Mouse (Mus musculus): ENCODE data around the gene Fam221b. TPM values are rescaled to one million over a fixed set of nuclear protein-coding genes. Genes with fewer than 3 reads are reported as not detected.

The Fam221b gene
- polyA plus RNA-seq, 1 experiment from 2014 or later, result 4.6 TPM

GRCm38 (mm10) chr4:43679416-43680043 lies 10.6 kb upstream of the Fam221b start:
- no peak overlapping the region for H3K27ac ChIP-seq
- H3K36me3 ChIP-seq (ENCODE audit: inconsistent target), result no peaks in the 10 kb centered on the region
- no peaks in the 10 kb centered on the region for H3K79me2 ChIP-seq (ENCODE audit: inconsistent target)
- H3K4me3 ChIP-seq (ENCODE audit: inconsistent target), result no peak overlapping the region
- WGBS (ENCODE audit: missing documents), result 94% methylated on average over 7 of the region's 7 CpGs

- 89% methylated on average over 6 of the region's 6 CpGs for WGBS (ENCODE audit: missing documents)
Observed at GRCm38 (mm10) chr4:43678541-43678940, 9.6 kb upstream of the Fam221b start.

GRCm38 (mm10) chr4:43675608-43676007 lies 6.7 kb upstream of the Fam221b start:
- Histone ChIP-seq H3K27ac (no peak overlapping the region), H3K36me3 (ENCODE audit: inconsistent target) (no peaks in the 10 kb centered on the region), H3K4me3 (ENCODE audit: inconsistent target) (no peak overlapping the region), H3K79me2 (ENCODE audit: inconsistent target) (no peaks in the 10 kb centered on the region)
- WGBS (ENCODE audit: missing documents), result 94% methylated on average over 4 of the region's 4 CpGs

More at GRCm38 (mm10) chr4:43678541-43678940, 9.6 kb upstream of the Fam221b start:
- H3K4me3 ChIP-seq (ENCODE audit: inconsistent target), result no peak overlapping the region
- no peak overlapping the region for H3K27ac ChIP-seq
- no peaks in the 10 kb centered on the region for H3K79me2 ChIP-seq (ENCODE audit: inconsistent target)
- no peaks in the 10 kb centered on the region for H3K36me3 ChIP-seq (ENCODE audit: inconsistent target)

- 89% methylated on average over 5 of the region's 5 CpGs for WGBS (ENCODE audit: missing documents)
- H3K4me3 ChIP-seq (ENCODE audit: inconsistent target), result no peak overlapping the region
- H3K79me2 ChIP-seq (ENCODE audit: inconsistent target), result no peaks in the 10 kb centered on the region
Observed at GRCm38 (mm10) chr4:43674974-43675373, 6.0 kb upstream of the Fam221b start.

GRCm38 (mm10) chr4:43673703-43674102 lies 4.8 kb upstream of the Fam221b start:
- Histone ChIP-seq H3K4me3 (ENCODE audit: inconsistent target) (no peak overlapping the region), H3K79me2 (ENCODE audit: inconsistent target) (no peaks in the 10 kb centered on the region), H3K36me3 (ENCODE audit: inconsistent target) (no peaks in the 10 kb centered on the region), H3K27ac (no peak overlapping the region)
- 91% methylated on average over 8 of the region's 8 CpGs for WGBS (ENCODE audit: missing documents)

More at GRCm38 (mm10) chr4:43674974-43675373, 6.0 kb upstream of the Fam221b start:
- no peak overlapping the region for H3K27ac ChIP-seq
- no peaks in the 10 kb centered on the region for H3K36me3 ChIP-seq (ENCODE audit: inconsistent target)

GRCm38 (mm10) chr4:43672070-43672469 lies 3.1 kb upstream of the Fam221b start:
- Histone ChIP-seq H3K4me3 (ENCODE audit: inconsistent target) (no peak overlapping the region), H3K79me2 (ENCODE audit: inconsistent target) (no peaks in the 10 kb centered on the region), H3K27ac (no peak overlapping the region), H3K36me3 (ENCODE audit: inconsistent target) (no peaks in the 10 kb centered on the region)
- WGBS (ENCODE audit: missing documents), result 33% methylated on average over 2 of the region's 2 CpGs

GRCm38 (mm10) chr4:43669428-43669794 lies 466 bp upstream of the Fam221b start:
- Histone ChIP-seq H3K36me3 (ENCODE audit: inconsistent target) (no peaks in the 10 kb centered on the region), H3K27ac (no peak overlapping the region), H3K4me3 (ENCODE audit: inconsistent target) (peak overlapping the region; percentile 19; the same call in 1 of the 2 replicates), H3K79me2 (ENCODE audit: inconsistent target) (no peaks in the 10 kb centered on the region)
- WGBS (ENCODE audit: missing documents), result 1% methylated on average over 25 of the region's 25 CpGs

GRCm38 (mm10) chr4:43666412-43666811 lies 2.5 kb downstream of the Fam221b start:
- no peaks in the 10 kb centered on the region for H3K36me3 ChIP-seq (ENCODE audit: inconsistent target)
- 24% methylated on average over 4 of the region's 4 CpGs for WGBS (ENCODE audit: missing documents)
- H3K4me3 ChIP-seq (ENCODE audit: inconsistent target), result no peak overlapping the region
- H3K27ac ChIP-seq, result no peak overlapping the region
- no peaks in the 10 kb centered on the region for H3K79me2 ChIP-seq (ENCODE audit: inconsistent target)

- no peaks in the 10 kb centered on the region for H3K79me2 ChIP-seq (ENCODE audit: inconsistent target)
- WGBS (ENCODE audit: missing documents), result 66% methylated on average over 4 of the region's 4 CpGs
- no peak overlapping the region for H3K27ac ChIP-seq
- peak overlapping the region; percentile 64; the same call in 1 of the 2 replicates for H3K4me3 ChIP-seq (ENCODE audit: inconsistent target)
- H3K36me3 ChIP-seq (ENCODE audit: inconsistent target), result no peaks in the 10 kb centered on the region
Observed at GRCm38 (mm10) chr4:43657146-43657545, 11.8 kb downstream of the Fam221b start.

GRCm38 (mm10) chr4:43656339-43657109 lies 12.4 kb downstream of the Fam221b start, which contains the start of gene Hint2:
TSS of gene Hint2 (minus strand) at chr4:43656466.
- H3K4me3 ChIP-seq (ENCODE audit: inconsistent target), result peak within 1 kb of the TSS; percentile 64
- H3K27ac ChIP-seq, result no peak within 1 kb of the TSS
- no peaks in the 10 kb centered on the region for H3K79me2 ChIP-seq (ENCODE audit: inconsistent target)
- 1% methylated on average over 34 of the region's 34 CpGs for WGBS (ENCODE audit: missing documents)
- H3K36me3 ChIP-seq (ENCODE audit: inconsistent target), result no peaks in the 10 kb centered on the region

GRCm38 (mm10) chr4:43655656-43656338 lies 13.1 kb downstream of the Fam221b start:
- Histone ChIP-seq H3K36me3 (ENCODE audit: inconsistent target) (no peaks in the 10 kb centered on the region), H3K4me3 (ENCODE audit: inconsistent target) (peak overlapping the region; percentile 64), H3K79me2 (ENCODE audit: inconsistent target) (no peaks in the 10 kb centered on the region), H3K27ac (no peak overlapping the region)
- 10% methylated on average over 34 of the region's 34 CpGs for WGBS (ENCODE audit: missing documents)

- no peaks in the 10 kb centered on the region for H3K36me3 ChIP-seq (ENCODE audit: inconsistent target)
- no peak within 1 kb of the TSS for H3K27ac ChIP-seq
- H3K79me2 ChIP-seq (ENCODE audit: inconsistent target), result no peaks in the 10 kb centered on the region
- WGBS (ENCODE audit: missing documents), result 40% methylated on average over 24 of the region's 24 CpGs
- H3K4me3 ChIP-seq (ENCODE audit: inconsistent target), result no peak within 1 kb of the TSS
Observed at GRCm38 (mm10) chr4:43653161-43654015, 15.6 kb downstream of the Fam221b start, which contains the start of gene Spag8. TSS of gene Spag8 (minus strand) at chr4:43653594.

- H3K4me3 ChIP-seq (ENCODE audit: inconsistent target), result no peak overlapping the region
- H3K27ac ChIP-seq, result no peak overlapping the region
- H3K36me3 ChIP-seq (ENCODE audit: inconsistent target), result no peaks in the 10 kb centered on the region
- WGBS (ENCODE audit: missing documents), result 96% methylated on average over 4 of the region's 4 CpGs
- no peaks in the 10 kb centered on the region for H3K79me2 ChIP-seq (ENCODE audit: inconsistent target)
Observed at GRCm38 (mm10) chr4:43652726-43653125, 16.2 kb downstream of the Fam221b start.

GRCm38 (mm10) chr4:43649783-43650182 lies 19.2 kb downstream of the Fam221b start:
- no peak overlapping the region for H3K4me3 ChIP-seq (ENCODE audit: inconsistent target)
- no peak overlapping the region for H3K27ac ChIP-seq
- no peaks in the 10 kb centered on the region for H3K36me3 ChIP-seq (ENCODE audit: inconsistent target)
- WGBS (ENCODE audit: missing documents), result 97% methylated on average over 3 of the region's 3 CpGs
- H3K79me2 ChIP-seq (ENCODE audit: inconsistent target), result no peaks in the 10 kb centered on the region

Data from macrophage (primary cell).